Mouse (Mus musculus): ENCODE results near the gene B3galt1. TPM values are rescaled to one million over a fixed set of nuclear protein-coding genes. Genes with fewer than 3 reads are reported as not detected.

The B3galt1 gene
- total and polyA plus RNA-seq, 3 experiments = not detected

GRCm38 (mm10) chr2:67671721-67672120, 106.0 kb downstream of the B3galt1 start:
- no peaks in the 10 kb centered on the region for H3K79me2 ChIP-seq (ENCODE audit: control insufficient read depth, insufficient read depth, low read length, poor library complexity)
- no peak overlapping the region for H3K27ac ChIP-seq (ENCODE audit: control insufficient read depth, low read depth, low read length)
- DNase-seq (ENCODE audit: low read depth, low spot score) = no peak
- H3K9me3 ChIP-seq (replicated peaks; ENCODE audit: insufficient read depth, low read length) = no peaks in the 10 kb centered on the region
- no peaks in the 10 kb centered on the region for H3K36me3 ChIP-seq (ENCODE audit: control insufficient read depth in 1 of 2, insufficient read depth in 2 of 2, low read length in 2 of 2)
- TF ChIP-seq SMC3 (IDR thresholded peaks at IDR 0.05; ENCODE audit: low read depth, low read length) (no peak), CHD2 (IDR thresholded peaks at IDR 0.05; ENCODE audit: low read length) (no peak), HCFC1 (IDR thresholded peaks at IDR 0.05; ENCODE audit: low read depth, low read length) (no peak), KAT2A (conservative IDR thresholded peaks at IDR 0.05; ENCODE audit: low read depth, low read length) (no peak), BHLHE40 (IDR thresholded peaks at IDR 0.05; ENCODE audit: borderline replicate concordance, low read depth, low read length) (no peak), POLR2AphosphoS2 (IDR thresholded peaks at IDR 0.05; ENCODE audit: low read length) (no peak), USF2 (IDR thresholded peaks at IDR 0.05; ENCODE audit: borderline replicate concordance in 1 of 2, insufficient read depth in 1 of 2, low read depth in 1 of 2, low read length in 2 of 2) (no peak), MAX (IDR thresholded peaks at IDR 0.05; ENCODE audit: low read length) (no peak), USF1 (IDR thresholded peaks at IDR 0.05; ENCODE audit: low read depth, low read length) (no peak), SIN3A (IDR thresholded peaks at IDR 0.05; ENCODE audit: low read length) (no peak), GATA1 (IDR thresholded peaks at IDR 0.05; ENCODE audit: low read depth, low read length) (no peak), ZNF384 (IDR thresholded peaks at IDR 0.05; ENCODE audit: low read depth, low read length) (no peak), RAD21 (IDR thresholded peaks at IDR 0.05; ENCODE audit: low read depth, low read length) (no peak)
- H3K27me3 ChIP-seq (ENCODE audit: control insufficient read depth in 1 of 2, insufficient read depth in 2 of 2, low read length in 2 of 2) = no peaks in the 10 kb centered on the region
- H3K9ac ChIP-seq (ENCODE audit: control insufficient read depth, low read depth, low read length, poor library complexity, severe bottlenecking) = no peak overlapping the region
- no peaks in the 10 kb centered on the region for H3K4me1 ChIP-seq (ENCODE audit: control insufficient read depth in 1 of 2, insufficient read depth in 2 of 2, low read length in 2 of 2)
- no peak overlapping the region for H3K4me3 ChIP-seq (ENCODE audit: control insufficient read depth in 1 of 2, insufficient read depth in 1 of 2, low read depth in 2 of 2, low read length in 2 of 2)

- no peaks in the 10 kb centered on the region for H3K36me3 ChIP-seq (ENCODE audit: control insufficient read depth in 1 of 2, insufficient read depth in 2 of 2, low read length in 2 of 2)
- no peak overlapping the region for H3K4me3 ChIP-seq (ENCODE audit: control insufficient read depth in 1 of 2, insufficient read depth in 1 of 2, low read depth in 2 of 2, low read length in 2 of 2)
- no peaks in the 10 kb centered on the region for H3K79me2 ChIP-seq (ENCODE audit: control insufficient read depth, insufficient read depth, low read length, poor library complexity)
- no peaks in the 10 kb centered on the region for H3K9me3 ChIP-seq (replicated peaks; ENCODE audit: insufficient read depth, low read length)
- DNase-seq (ENCODE audit: low read depth, low spot score) = no peak
- no peaks in the 10 kb centered on the region for H3K27me3 ChIP-seq (ENCODE audit: control insufficient read depth in 1 of 2, insufficient read depth in 2 of 2, low read length in 2 of 2)
- no peaks in the 10 kb centered on the region for H3K4me1 ChIP-seq (ENCODE audit: control insufficient read depth in 1 of 2, insufficient read depth in 2 of 2, low read length in 2 of 2)
- no peak overlapping the region for H3K27ac ChIP-seq (ENCODE audit: control insufficient read depth, low read depth, low read length)
- no peak overlapping the region for H3K9ac ChIP-seq (ENCODE audit: control insufficient read depth, low read depth, low read length, poor library complexity, severe bottlenecking)
- TF ChIP-seq MEF2A (IDR thresholded peaks at IDR 0.05; ENCODE audit: extremely low read depth, insufficient replicate concordance, low read depth, low read length, poor library complexity, severe bottlenecking) (no peak), MYC (IDR thresholded peaks at IDR 0.05; ENCODE audit: low read depth, low read length) (no peak), POLR2A (IDR thresholded peaks at IDR 0.05; ENCODE audit: control insufficient read depth in 1 of 2, insufficient read depth in 1 of 2, low read depth in 1 of 2, low read length in 2 of 2, poor library complexity in 1 of 2) (no peak), JUND (IDR thresholded peaks at IDR 0.05; ENCODE audit: low read depth, low read length) (no peak), EP300 (IDR thresholded peaks at IDR 0.05; ENCODE audit: low read depth in 1 of 2, low read length in 2 of 2) (no peak), ZC3H11A (IDR thresholded peaks at IDR 0.05; ENCODE audit: low read depth, low read length) (no peak)
These were observed 112.0 kb downstream of the B3galt1 start for GRCm38 (mm10) chr2:67677697-67678096.

Measured in MEL (cell line).